Mouse (Mus musculus): ENCODE results near the gene Ccdc188. TPM values are rescaled to one million over a fixed set of nuclear protein-coding genes. Genes with fewer than 3 reads are reported as not detected.
A peak's percentile ranks its signal among the peaks of the same experiment; 100 is the strongest.

Ccdc188 gene
- polyA plus RNA-seq, 1 experiment from 2014 or later: not detected

GRCm38 (mm10) chr16:18252736-18253135 is 35.1 kb downstream of the Ccdc188 start:
- Histone ChIP-seq H3K9ac (no peak overlapping the region), H3K4me1 (replicated peaks; ENCODE audit: control insufficient read depth, insufficient read depth, low read length) (peaks cover 18% of the 10 kb centered on the region), H3K36me3 (replicated peaks; ENCODE audit: control insufficient read depth, insufficient read depth) (peaks cover 71% of the 10 kb centered on the region), H3K4me2 (replicated peaks) (no peak overlapping the region), H3K4me3 (replicated peaks; ENCODE audit: low read length) (no peak overlapping the region), H3K27ac (no peak overlapping the region), H3K9me3 (ENCODE audit: control insufficient read depth, low read length) (no peaks in the 10 kb centered on the region), H3K27me3 (ENCODE audit: control insufficient read depth, insufficient read depth, low read length) (no peaks in the 10 kb centered on the region)
- DNase-seq (ENCODE audit: low spot score) (no peak), ATAC-seq (ENCODE audit: low FRiP score) (no peak)
- 86% methylated on average over 6 of the region's 6 CpGs for WGBS

- WGBS: 91% methylated on average over 1 of the region's 1 CpGs
- ATAC-seq (ENCODE audit: low FRiP score) (no peak), DNase-seq (ENCODE audit: low spot score) (no peak)
- Histone ChIP-seq H3K36me3 (replicated peaks; ENCODE audit: control insufficient read depth, insufficient read depth) (peaks cover 81% of the 10 kb centered on the region), H3K9ac (no peak overlapping the region), H3K27ac (no peak overlapping the region), H3K27me3 (ENCODE audit: control insufficient read depth, insufficient read depth, low read length) (no peaks in the 10 kb centered on the region), H3K9me3 (ENCODE audit: control insufficient read depth, low read length) (no peaks in the 10 kb centered on the region), H3K4me1 (replicated peaks; ENCODE audit: control insufficient read depth, insufficient read depth, low read length) (peaks cover 18% of the 10 kb centered on the region), H3K4me2 (replicated peaks) (no peak overlapping the region), H3K4me3 (replicated peaks; ENCODE audit: low read length) (no peak overlapping the region)
Observed at GRCm38 (mm10) chr16:18253866-18254265, 36.2 kb downstream of the Ccdc188 start.

- H3K4me3 ChIP-seq (replicated peaks; ENCODE audit: low read length): no peak within 1 kb of the TSS
- H3K9ac ChIP-seq: no peak within 1 kb of the TSS
- WGBS: 96% methylated on average over 2 of the region's 2 CpGs
- no peaks in the 10 kb centered on the region for H3K9me3 ChIP-seq (ENCODE audit: control insufficient read depth, low read length)
- H3K4me2 ChIP-seq (replicated peaks): no peak within 1 kb of the TSS
- DNase-seq (ENCODE audit: low spot score) (no peak), ATAC-seq (ENCODE audit: low FRiP score) (no peak)
- no peaks in the 10 kb centered on the region for H3K27me3 ChIP-seq (ENCODE audit: control insufficient read depth, insufficient read depth, low read length)
- no peaks in the 10 kb centered on the region for H3K4me1 ChIP-seq (replicated peaks; ENCODE audit: control insufficient read depth, insufficient read depth, low read length)
- H3K36me3 ChIP-seq (replicated peaks; ENCODE audit: control insufficient read depth, insufficient read depth): peaks cover 94% of the 10 kb centered on the region
- no peak within 1 kb of the TSS for H3K27ac ChIP-seq
Observed at GRCm38 (mm10) chr16:18258221-18258620, 40.5 kb downstream of the Ccdc188 start, which contains the start of gene Gm49776. Gene Gm49776, minus strand, starts transcription at chr16:18258321.

GRCm38 (mm10) chr16:18265024-18265423 is 47.3 kb downstream of the Ccdc188 start:
- ATAC-seq (ENCODE audit: low FRiP score) (no peak), DNase-seq (ENCODE audit: low spot score) (no peak)
- no peaks in the 10 kb centered on the region for H3K4me1 ChIP-seq (replicated peaks; ENCODE audit: control insufficient read depth, insufficient read depth, low read length)
- 86% methylated on average over 2 of the region's 2 CpGs for WGBS
- H3K36me3 ChIP-seq (replicated peaks; ENCODE audit: control insufficient read depth, insufficient read depth): peaks cover 84% of the 10 kb centered on the region
- no peak overlapping the region for H3K27ac ChIP-seq
- no peaks in the 10 kb centered on the region for H3K9me3 ChIP-seq (ENCODE audit: control insufficient read depth, low read length)
- no peak overlapping the region for H3K9ac ChIP-seq
- H3K4me3 ChIP-seq (replicated peaks; ENCODE audit: low read length): no peak overlapping the region
- H3K4me2 ChIP-seq (replicated peaks): no peak overlapping the region
- H3K27me3 ChIP-seq (ENCODE audit: control insufficient read depth, insufficient read depth, low read length): no peaks in the 10 kb centered on the region

- no peak for ATAC-seq (ENCODE audit: low FRiP score)
- WGBS: 91% methylated on average over 5 of the region's 5 CpGs
- H3K4me1 ChIP-seq (replicated peaks; ENCODE audit: control insufficient read depth, insufficient read depth, low read length): no peaks in the 10 kb centered on the region
- peak; percentile 35 for DNase-seq (ENCODE audit: low spot score)
- no peak overlapping the region for H3K4me2 ChIP-seq (replicated peaks)
- H3K4me3 ChIP-seq (replicated peaks; ENCODE audit: low read length): no peak overlapping the region
- H3K9ac ChIP-seq: no peak overlapping the region
- H3K9me3 ChIP-seq (ENCODE audit: control insufficient read depth, low read length): no peaks in the 10 kb centered on the region
- no peak overlapping the region for H3K27ac ChIP-seq
- no peaks in the 10 kb centered on the region for H3K27me3 ChIP-seq (ENCODE audit: control insufficient read depth, insufficient read depth, low read length)
- H3K36me3 ChIP-seq (replicated peaks; ENCODE audit: control insufficient read depth, insufficient read depth): peaks cover 87% of the 10 kb centered on the region
Observed at GRCm38 (mm10) chr16:18268182-18268581, 50.5 kb downstream of the Ccdc188 start.

Other genes with a start within 250 kb of the Ccdc188 start
- gene Vpreb2, start 237.5 kb upstream of the Ccdc188 start, polyA plus RNA-seq (2014; fragmentation: Nextera tagmentation; extraction: Ambion mirVana): not detected in 2 replicates
- gene Dgcr6, start 165.0 kb upstream of the Ccdc188 start, polyA plus RNA-seq (2014; fragmentation: Nextera tagmentation; extraction: Ambion mirVana): 128 and 156 TPM in 2 replicates
- 2.8 and 3.1 TPM in 2 replicates for gene Prodh, start 127.7 kb upstream of the Ccdc188 start, polyA plus RNA-seq (2014; fragmentation: Nextera tagmentation; extraction: Ambion mirVana)
- gene Rtn4r, start 90.2 kb upstream of the Ccdc188 start, polyA plus RNA-seq (2014; fragmentation: Nextera tagmentation; extraction: Ambion mirVana): 22.7 and 26.2 TPM in 2 replicates
- 14.8 and 16.4 TPM in 2 replicates for gene Zdhhc8, start 17.3 kb downstream of the Ccdc188 start, polyA plus RNA-seq (2014; fragmentation: Nextera tagmentation; extraction: Ambion mirVana)
- 70.9 and 77.0 TPM in 2 replicates for gene Trmt2a, start 30.8 kb downstream of the Ccdc188 start, polyA plus RNA-seq (2014; fragmentation: Nextera tagmentation; extraction: Ambion mirVana)
- 411 and 415 TPM in 2 replicates for gene Ranbp1, start 30.9 kb downstream of the Ccdc188 start, polyA plus RNA-seq (2014; fragmentation: Nextera tagmentation; extraction: Ambion mirVana)
- 5.3 TPM in 1 of 2 replicates, not detected in the other for gene Gm49776, start 40.4 kb downstream of the Ccdc188 start, polyA plus RNA-seq (2014; fragmentation: Nextera tagmentation; extraction: Ambion mirVana)
- 31.8 and 35.2 TPM in 2 replicates for gene Dgcr8, start 71.4 kb downstream of the Ccdc188 start, polyA plus RNA-seq (2014; fragmentation: Nextera tagmentation; extraction: Ambion mirVana)
- 94.5 and 97.9 TPM in 2 replicates for gene Tango2, start 130.2 kb downstream of the Ccdc188 start, polyA plus RNA-seq (2014; fragmentation: Nextera tagmentation; extraction: Ambion mirVana)
- gene Arvcf, start 130.3 kb downstream of the Ccdc188 start, polyA plus RNA-seq (2014; fragmentation: Nextera tagmentation; extraction: Ambion mirVana): 53.2 and 64.6 TPM in 2 replicates
- gene Txnrd2, start 208.5 kb downstream of the Ccdc188 start, polyA plus RNA-seq (2014; fragmentation: Nextera tagmentation; extraction: Ambion mirVana): 26.0 and 28.2 TPM in 2 replicates
- 91.6 and 99.4 TPM in 2 replicates for gene Comt, start 209.0 kb downstream of the Ccdc188 start, polyA plus RNA-seq (2014; fragmentation: Nextera tagmentation; extraction: Ambion mirVana)